Mouse (Mus musculus) gastrocnemius, adult 18-20 months (tissue): ENCODE results near the gene Gnb1. TPM values are rescaled to one million over a fixed set of nuclear protein-coding genes. Genes with fewer than 3 reads are reported as not detected.
"Not testable (repeated sequence)": the region's sequence is repeated elsewhere in the genome, so short reads cannot be mapped to it uniquely, and the experiment has no call there.

Experiments
- DNase-seq: peaks from one replicate; pipeline ENCODE4 v3.0.0; 2021; ENCODE audit warnings: low spot score
- long read RNA-seq, 2 experiments: library from polyadenylated mRNA; stranded (forward); transcript quantifications; one replicate each; pipeline ENCODE4 v2.0.0; 2021
- total RNA-seq, 2 experiments: library from RNA; stranded (reverse); gene quantifications; 2 replicates each; pipeline ENCODE4 v1.2.3; 2021

Gnb1 gene
- total RNA-seq = 10 to 100 TPM; 48.6 to 59.8 TPM
- long read RNA-seq, experiment 1, transcript Gnb1-203 (12 exons, 3,143 nt) = minor isoform, 5 of 41 reads
- long read RNA-seq, experiment 1, transcript Gnb1-201 (12 exons, 3,131 nt) = minor isoform, 8 of 41 reads
- long read RNA-seq, experiment 1, transcript Gnb1-202 (11 exons, 3,088 nt) = major isoform, 17 of 41 reads
- long read RNA-seq, experiment 1, partial matches to known transcripts = 1 of 41 reads
- long read RNA-seq, experiment 1, other reads (novel, unspliced or antisense) = 8 of 41 reads
- long read RNA-seq, experiment 2, transcript Gnb1-201 (12 exons, 3,131 nt) = major isoform, 13 of 31 reads
- long read RNA-seq, experiment 2, transcript Gnb1-203 (12 exons, 3,143 nt) = minor isoform, 5 of 31 reads
- long read RNA-seq, experiment 2, partial matches to known transcripts = 4 of 31 reads
- long read RNA-seq, experiment 2, other reads (novel, unspliced or antisense) = 5 of 31 reads

- DNase-seq = peak; percentile 94
These were observed at the start of gene Gnb1 for GRCm38 (mm10) chr4:155490990-155491504. Gnb1 (plus strand) TSS chr4:155491361.

DNA sequence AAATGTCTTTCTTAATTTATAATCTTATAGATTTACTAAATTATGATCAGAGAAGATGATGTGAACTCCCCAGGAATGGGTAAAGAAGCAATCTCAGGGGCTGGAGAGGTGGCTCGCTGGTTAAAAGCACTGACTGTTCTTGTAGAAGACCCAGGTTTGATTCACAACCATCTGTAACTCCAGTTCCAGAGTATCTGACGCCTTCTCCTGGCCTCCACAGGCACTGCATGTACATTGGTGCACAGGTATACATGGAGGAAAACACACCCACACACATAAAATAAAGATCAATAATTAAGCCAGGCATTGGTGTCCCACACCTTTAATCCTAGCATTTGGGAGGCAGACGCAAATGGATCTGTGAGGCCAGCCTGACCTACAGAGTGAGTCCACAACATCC, 48.4 kb upstream of the Gnb1 start:
- no peak for DNase-seq

DNA sequence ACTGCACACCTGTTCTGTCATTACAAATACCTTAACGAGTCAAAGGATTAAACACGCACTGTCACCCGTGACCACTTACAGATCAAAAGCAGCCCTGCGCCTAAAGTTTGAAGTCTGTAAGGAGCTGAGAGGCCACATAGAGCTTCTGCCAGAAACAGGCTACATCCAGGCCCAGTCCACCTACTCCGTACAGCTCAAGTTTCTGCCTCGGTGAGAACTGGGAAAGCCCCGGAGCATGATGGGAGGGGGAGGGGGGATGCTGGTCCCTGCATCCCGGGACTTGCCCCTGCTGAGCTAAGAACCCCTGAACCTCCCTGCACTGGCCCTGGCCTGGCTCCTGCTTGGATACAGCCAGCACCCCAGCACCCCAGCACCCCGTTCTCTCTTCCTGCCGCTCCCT, 39.6 kb upstream of the Gnb1 start:
- DNase-seq = no peak

DNA sequence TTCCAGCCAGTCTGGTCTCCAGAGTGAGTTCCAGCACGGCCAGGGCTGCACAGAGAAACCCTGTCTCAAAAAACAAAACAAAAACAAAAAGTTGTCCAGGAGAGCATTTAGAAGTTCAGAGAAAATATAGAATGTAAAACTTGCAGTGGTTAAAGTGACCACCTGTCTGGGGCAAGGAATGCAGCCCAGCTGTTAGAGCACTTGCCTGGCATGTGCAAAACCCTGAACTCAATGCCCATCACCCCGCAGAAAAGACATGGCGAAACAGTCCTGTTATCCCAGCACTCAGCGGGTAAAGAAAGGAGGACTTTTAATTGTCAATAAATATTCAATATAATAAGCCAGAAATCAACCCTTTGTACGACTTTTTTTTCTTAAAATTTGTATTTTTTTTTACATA, 32.6 kb upstream of the Gnb1 start:
- no peak for DNase-seq

- DNase-seq = no peak
These were observed 28.1 kb upstream of the Gnb1 start for GRCm38 (mm10) chr4:155463050-155463449.

DNA sequence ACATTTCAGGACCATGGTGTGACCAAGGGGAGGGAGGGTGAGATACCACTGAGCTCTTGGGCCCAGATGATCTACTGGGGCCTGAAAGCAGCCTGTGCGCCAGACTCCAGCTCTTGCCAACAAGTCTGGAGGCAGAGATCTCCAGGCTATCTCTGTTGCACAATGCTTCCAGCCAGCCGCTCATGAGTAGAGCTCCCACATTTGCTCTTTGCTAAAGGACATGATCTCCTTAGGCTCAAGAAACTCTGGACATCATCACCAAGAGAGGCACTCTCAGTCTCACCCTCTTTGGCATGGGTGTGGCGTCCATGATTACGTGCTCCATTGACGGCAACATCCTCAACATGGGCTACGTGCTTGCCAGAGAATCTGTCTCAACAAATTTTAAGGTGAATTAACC, 27.6 kb upstream of the Gnb1 start:
- DNase-seq = no peak

GRCm38 (mm10) chr4:155464061-155464460, 27.1 kb upstream of the Gnb1 start:
- no peak for DNase-seq

GRCm38 (mm10) chr4:155465607-155466006, 25.6 kb upstream of the Gnb1 start:
- DNase-seq = no peak

GRCm38 (mm10) chr4:155466080-155466479, 25.1 kb upstream of the Gnb1 start:
- no peak for DNase-seq

- DNase-seq = no peak
These were observed 23.7 kb upstream of the Gnb1 start for GRCm38 (mm10) chr4:155467237-155468010.

- DNase-seq = peak; percentile 81
These were observed 22.2 kb upstream of the Gnb1 start, which contains the start of gene Tmem52 for GRCm38 (mm10) chr4:155468952-155469351. Tmem52 (plus strand) TSS chr4:155469114.

GRCm38 (mm10) chr4:155469590-155470262, 21.4 kb upstream of the Gnb1 start:
- peak; percentile 92 for DNase-seq

DNA sequence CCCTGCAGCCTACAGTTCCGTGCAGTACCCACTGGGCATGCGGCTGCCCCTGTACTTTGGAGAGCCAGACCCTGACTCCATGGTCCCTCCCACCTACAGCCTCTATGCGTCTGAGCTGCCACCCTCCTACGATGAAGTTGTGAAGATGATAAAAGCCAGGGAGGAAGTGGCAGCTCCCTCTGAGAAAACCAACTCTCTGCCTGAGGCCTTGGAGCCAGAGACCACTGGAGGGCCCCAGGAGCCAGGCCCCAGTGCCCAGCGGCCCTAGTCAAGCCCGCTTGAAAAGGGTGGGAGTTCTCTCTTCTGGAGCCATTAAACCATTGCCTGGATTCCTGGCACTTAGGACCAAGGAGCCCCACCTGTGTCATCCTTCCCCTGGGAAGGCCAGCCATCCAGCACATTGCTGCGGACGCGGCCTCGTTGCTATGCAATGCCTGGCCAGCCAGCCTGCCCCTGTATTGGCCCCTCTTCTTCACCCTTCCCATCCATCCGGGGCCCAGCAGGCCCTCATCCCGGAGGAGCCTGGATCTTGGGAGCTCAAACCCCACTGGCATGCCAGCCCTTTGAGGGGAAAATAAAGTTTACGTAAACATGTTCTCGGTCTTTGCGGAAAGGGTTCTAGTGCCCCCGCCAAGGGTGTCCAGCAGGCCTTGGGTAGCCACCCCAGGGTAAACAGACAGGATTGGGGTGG, 20.8 kb upstream of the Gnb1 start:
- no peak for DNase-seq

GRCm38 (mm10) chr4:155470997-155471396, 20.2 kb upstream of the Gnb1 start:
- DNase-seq = no peak

DNA sequence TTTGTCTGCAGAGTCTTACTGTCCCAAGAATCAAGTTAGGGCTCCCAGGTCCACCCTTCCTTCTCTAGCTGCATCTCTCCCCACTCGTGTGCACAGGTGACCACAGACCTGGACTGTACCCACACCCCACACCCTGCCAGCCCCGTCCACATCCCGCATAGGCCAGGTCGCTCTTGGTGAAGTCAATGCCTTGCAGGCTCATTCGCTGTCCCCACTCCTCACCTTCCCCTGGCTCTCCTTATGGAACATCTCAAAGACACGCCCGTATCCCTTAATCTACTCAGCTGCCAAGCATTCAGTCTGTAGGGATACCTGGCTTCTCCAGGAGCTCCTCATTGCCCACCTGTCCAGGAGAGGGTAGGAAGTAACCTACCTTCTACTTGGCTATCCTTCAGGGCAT, 19.8 kb upstream of the Gnb1 start:
- DNase-seq = no peak

DNA sequence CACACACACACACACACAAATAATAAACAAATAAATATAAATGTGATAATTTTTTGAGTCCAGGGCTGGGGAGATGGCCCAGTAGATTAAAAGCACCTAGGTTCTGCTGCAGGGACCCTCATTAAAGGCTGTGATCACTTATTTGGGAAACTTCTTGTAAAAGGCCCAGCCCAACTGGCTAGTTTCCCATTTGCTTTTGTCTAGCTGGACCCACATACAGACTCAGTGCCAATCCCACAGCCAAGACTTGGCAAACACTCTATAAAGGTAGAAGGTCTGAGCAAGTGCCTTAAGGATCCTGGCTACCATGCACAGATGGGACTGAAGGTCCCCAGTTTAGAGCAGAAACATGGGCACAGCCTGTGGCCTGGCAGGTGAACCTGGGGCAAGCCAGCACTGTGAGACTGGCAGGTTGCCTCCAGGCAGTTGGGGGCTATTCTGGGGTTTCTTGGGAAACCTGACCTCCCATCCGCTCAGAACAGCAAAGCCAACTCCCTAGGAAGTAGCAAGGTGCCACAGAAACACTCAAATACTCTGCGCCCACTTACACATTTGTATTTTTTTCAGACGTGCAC, 18.4 kb upstream of the Gnb1 start:
- DNase-seq = peak; percentile 74

- peak; percentile 86 for DNase-seq
These were observed 17.8 kb upstream of the Gnb1 start for GRCm38 (mm10) chr4:155473319-155473718.

- DNase-seq = not testable (repeated sequence)
These were observed 17.4 kb upstream of the Gnb1 start for GRCm38 (mm10) chr4:155473796-155474195.

GRCm38 (mm10) chr4:155481381-155482124, 9.6 kb upstream of the Gnb1 start:
- peak; percentile 84 for DNase-seq

DNA sequence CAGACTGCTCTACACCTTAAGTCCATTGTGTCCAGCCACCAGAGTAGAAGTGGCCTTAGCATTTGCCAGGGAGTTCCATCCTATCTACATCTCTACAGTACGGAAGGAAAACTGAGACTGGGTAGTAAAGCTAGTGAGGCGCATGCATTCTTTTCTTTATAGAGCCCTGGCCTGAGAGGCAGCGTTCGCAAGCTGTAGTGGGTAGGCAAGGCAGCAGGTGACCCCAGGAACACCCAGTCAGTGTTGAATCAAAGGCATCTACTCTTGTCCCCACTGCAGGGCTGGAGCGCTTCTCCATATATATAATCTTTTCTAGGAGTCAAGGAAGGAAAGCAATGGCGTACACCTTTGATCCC, 9.1 kb upstream of the Gnb1 start:
- no peak for DNase-seq
